Mouse (Mus musculus) cerebellum, adult 11 months (tissue): Measurements from ENCODE around the gene Trnau1ap.
A peak's percentile ranks its signal among the peaks of the same experiment; 100 is the strongest.
"Not testable (repeated sequence)": the region's sequence is repeated elsewhere in the genome, so short reads cannot be mapped to it uniquely, and the experiment has no call there.

Experiments used
- DNase-seq: peaks from one replicate; pipeline ENCODE4 v3.0.0; 2022

Trnau1ap gene

DNA sequence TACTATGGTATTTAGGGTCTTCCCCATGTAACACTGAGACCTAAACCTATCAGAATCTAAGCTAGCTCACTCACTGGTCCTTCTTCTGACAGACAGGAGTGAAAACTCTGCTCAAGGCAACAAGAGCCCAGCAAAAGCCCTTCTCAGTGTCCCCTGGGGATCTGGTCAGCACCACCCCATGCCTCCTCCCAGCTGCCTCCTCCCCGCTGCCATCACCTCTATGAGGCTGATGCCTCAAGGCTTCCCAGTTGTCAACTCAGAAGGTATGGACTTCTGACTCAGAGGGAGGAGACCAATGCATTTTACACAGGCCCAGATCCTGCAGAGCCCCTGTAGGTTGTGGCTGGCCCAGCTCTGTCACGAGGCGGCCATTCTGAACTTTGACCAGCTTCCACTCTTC lies 12.1 kb upstream of the Trnau1ap start:
- no peak for DNase-seq

DNA sequence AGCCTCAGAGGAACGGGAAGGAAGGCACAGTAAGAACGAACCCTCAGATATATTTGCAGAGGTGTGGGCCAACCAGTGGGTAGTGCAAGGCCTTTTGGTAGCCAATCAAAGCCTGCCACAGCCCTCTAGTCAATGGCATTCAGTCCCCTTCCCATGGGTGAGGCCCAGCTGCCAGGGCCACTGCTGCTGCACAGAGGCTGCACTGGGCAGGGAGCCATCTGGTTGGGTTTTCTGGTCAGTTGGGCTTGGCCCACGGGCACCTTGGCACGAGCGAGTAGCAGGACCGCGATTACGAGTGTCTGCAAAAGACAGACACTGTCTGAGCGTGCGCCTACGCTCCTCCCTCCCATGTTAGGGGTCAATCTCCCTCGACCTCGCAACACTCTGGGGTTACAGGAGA lies 9.6 kb upstream of the Trnau1ap start:
- no peak for DNase-seq

DNA sequence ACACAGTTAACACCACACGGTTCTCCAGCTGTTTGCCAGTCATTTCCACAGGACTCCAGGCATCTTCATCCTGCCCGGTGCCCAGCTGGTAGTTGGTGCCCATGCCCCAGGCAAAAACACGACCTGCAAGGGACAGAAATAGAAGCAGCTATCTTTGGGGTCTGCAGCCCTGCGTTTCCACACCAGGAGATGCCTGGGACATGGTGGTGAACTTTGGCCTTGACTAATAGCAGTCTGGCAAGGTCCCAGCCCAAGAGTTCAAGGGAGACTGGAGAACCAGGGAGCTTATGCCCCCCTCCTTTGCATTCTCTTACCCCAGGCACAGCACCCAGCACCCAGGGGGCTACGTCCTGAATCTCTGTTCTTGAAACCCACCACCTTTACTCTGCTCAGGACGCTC lies 3.5 kb upstream of the Trnau1ap start:
- DNase-seq: no peak

DNA sequence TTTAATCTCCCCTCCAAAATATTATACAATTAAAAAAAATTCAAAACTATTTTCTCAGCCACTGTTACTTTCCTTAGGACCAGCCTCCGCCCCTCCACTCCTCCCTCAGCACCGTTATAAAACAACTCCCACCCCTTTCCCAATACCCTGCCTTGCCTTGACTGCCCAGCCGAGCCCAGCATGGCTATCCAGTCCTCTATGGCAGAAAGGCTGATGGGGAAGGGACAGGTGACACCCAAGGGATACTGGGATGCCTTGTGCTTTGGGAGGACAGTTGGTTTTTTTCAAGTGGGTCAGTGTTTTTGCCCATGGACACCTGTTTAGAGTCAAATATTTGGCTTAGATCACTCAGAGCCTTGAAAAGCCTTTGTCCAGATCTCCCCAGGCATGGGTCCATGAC lies 2.6 kb upstream of the Trnau1ap start:
- DNase-seq: no peak

DNA sequence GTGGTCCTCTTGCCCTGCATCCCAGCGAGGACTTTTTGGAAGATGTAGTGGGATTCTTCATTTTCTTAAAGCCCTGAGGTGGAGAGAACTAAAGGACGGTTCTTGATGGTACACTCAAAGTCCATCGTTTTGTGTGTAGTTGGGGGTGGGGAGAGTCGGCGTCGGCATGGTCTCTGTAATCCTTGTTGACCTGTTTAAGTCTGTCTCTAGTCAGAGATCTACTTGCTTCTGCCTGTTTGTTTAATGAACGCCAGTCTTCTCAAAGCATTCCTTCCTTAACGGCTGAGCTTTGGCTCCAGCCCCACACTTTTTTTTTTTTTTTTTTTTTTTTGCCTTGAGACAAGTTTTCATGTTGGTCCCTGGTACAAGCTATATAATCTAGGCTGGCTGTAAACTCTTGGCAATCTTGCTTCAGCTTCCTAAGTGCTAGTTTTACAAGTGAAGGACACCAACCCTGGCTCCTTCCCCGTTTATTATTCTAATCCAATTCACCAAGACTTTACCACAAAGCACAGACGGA lies 557 bp upstream of the Trnau1ap start:
- no peak for DNase-seq

DNA sequence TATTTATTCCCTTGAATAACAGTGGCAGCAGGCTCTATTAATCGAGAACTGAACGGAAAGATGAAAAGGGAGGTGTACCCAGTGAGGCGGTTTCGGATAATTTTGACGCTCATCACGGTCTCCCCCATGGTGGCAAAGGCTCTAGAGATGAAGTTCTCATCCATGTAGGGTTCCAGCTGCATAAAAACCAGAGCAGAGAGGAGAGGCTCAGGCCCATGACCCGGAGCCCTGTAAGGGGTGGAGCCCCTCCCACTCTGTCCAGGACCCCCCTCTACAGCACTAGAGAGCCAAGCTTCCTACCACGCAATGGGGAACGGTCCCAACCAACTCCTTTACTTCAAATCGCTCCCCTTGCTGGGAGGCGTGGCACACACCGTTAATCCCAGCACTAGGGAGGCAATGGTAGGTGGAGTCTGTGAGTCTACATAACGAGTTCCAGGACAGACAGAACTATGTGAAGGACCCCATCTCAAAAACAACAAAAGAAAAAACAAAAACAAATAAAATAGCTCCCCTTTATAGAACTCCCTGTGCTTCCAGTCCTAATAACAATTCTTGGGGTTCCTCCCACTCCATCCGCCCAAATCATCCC lies 851 bp downstream of the Trnau1ap start:
- DNase-seq: no peak

DNA sequence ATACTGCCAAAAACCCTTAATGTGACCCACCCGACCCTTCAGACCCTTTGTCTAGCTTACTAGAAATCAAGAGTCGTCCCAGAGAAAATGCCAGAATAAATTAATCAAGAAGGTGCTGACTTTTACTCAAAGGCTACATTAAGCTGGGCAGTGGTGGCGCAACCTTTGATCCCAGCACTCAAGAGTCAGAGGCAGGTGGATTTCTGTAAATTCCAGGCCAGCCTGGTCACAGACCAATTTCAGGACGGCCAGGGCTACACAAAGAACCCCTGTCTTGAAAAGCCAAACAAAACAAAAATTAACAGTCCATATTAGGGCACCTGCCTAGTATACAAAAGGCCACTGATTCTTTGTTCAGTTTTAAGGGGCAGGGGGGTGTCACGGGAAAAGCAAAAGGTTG lies 2.9 kb downstream of the Trnau1ap start:
- DNase-seq: no peak

DNA sequence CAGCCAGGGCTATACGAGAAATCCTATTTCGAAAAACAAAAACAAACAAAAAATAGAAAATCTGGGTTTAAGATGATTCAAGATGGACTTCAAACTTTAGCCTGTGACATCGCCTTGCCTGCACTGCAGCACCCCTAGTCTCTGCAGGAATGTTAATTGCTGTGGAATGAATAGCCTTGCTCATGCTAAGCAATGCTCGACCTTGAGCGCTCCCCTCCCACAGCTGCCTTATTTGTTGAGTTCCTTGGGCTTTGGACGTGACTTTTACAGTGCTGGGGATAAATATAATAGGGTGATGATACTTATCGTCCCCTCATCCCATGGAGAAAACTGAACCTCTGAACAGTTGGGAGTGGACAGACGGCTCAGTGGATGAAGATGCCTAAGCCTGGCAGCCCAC lies 13.6 kb downstream of the Trnau1ap start:
- DNase-seq: no peak

DNA sequence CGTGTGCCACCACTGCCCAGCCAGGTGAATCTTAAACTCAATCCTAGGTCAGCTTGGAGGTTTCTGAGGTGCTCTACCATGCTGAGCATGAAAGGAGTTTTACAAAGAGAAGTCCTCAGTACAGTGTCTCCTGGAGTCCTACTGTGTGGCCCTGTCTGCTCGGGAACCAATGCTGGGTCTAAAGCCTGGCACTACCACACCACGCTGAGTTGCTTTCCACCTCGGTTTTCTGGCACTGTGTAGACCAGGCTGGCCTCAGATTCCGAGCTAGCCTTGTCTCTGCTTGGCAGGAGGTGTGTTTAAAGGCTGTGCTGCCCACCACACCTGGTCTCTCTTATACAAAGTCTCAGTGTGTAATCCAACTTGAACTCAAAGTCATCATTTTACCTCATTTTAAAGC lies 16.7 kb downstream of the Trnau1ap start:
- DNase-seq: no peak

DNA sequence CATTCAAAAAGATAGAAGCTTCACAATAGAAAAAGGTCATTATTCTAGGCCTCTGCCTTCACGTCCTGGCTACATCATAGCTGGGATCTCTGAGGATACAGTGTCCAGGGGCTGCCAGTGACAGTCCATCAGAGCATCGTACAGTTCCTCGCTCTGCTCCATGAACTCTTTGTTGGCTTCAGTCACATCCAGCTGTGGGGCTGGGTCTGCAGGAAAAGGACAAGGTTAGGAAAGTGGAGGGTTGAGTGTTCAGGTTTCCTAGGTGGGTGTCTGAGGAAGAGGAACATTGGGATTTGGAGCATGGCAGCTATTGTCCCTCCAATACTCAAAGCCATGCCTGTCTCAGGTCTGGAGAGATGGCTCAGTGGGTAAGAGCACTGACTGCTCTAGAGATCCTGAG lies 17.5 kb downstream of the Trnau1ap start:
- no peak for DNase-seq

DNA sequence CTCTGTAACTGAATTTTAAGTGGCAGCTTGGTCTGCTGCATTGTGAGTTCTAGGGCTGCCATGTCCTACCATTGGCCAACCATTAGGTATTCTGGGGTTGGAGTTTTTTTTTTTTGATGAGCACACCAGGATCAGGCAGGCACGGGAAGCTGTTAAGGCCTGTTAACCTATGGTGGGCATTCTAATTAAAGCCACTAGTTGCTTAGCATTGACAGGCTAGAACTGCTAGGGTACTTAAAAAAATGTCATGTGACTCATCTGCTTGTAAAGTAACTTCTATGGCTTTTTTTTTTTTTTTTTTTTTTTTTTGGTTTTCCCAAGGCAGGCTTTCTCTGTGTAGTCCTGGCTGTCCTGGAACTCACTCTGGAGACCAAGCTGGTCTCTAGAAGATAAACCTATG lies 18.1 kb downstream of the Trnau1ap start:
- DNase-seq: no peak

DNA sequence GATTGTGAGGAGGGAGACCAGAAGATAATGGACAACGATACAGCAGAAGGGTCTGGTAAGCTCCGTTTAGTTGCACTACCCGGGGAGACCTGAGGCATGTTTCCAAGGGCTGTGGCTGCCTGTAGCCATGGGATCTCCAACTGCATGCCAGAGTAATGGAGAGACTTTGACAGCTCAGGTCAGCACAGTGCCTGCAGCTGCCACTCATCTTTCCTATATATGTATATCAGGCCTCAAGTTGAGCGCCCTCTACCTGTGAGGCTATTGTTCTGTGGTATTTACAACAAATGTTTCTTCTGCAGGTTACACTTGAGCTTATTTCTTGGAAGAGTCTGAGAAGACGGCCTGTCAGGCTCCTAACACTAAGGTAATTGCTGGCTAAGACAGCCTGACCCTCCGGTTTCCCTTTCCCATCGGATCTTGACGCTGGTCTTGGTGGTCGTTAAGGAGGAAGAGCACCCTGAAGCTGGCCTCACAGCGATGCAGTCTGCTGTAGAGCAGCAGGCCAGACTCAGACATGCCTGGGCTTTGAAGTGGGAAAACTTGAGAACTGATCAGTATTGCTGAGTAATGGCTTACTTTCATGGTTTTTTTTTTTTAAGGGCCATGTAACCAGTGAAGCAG lies 19.4 kb downstream of the Trnau1ap start:
- DNase-seq: peak; percentile 22

DNA sequence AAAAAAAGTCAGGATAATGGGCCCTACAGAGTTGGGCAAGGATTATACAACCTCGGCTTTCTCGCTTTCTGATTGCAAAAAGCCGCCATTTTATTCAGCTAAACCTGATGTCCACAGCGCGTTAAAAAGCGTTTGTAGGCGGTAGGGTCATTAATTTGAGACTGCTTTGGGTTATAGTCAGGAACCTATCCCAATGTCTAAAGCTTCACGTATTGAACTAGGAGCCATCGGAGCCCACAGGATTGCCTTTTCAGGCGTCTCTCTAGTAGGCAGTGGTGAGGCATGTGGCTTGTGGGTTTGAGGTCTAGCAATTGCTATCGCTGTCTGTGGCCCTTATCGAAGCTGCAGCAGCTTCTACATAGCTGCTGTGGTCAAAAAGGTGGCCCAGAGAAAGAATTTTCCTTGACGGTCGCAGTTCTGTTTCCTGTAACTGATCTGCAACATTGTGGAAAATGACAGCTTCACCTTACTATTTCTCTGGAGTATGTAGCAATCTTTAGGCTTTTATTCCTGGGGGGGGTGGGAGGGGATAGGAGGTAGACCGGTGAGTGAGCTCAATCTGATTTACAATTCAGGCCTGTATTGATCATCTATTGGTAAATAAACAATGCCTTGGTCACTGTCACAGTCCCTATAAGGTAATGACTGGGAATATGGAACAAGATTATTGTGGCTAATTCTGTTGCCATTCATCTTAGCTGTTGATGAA lies 20.0 kb downstream of the Trnau1ap start:
- no peak for DNase-seq

DNA sequence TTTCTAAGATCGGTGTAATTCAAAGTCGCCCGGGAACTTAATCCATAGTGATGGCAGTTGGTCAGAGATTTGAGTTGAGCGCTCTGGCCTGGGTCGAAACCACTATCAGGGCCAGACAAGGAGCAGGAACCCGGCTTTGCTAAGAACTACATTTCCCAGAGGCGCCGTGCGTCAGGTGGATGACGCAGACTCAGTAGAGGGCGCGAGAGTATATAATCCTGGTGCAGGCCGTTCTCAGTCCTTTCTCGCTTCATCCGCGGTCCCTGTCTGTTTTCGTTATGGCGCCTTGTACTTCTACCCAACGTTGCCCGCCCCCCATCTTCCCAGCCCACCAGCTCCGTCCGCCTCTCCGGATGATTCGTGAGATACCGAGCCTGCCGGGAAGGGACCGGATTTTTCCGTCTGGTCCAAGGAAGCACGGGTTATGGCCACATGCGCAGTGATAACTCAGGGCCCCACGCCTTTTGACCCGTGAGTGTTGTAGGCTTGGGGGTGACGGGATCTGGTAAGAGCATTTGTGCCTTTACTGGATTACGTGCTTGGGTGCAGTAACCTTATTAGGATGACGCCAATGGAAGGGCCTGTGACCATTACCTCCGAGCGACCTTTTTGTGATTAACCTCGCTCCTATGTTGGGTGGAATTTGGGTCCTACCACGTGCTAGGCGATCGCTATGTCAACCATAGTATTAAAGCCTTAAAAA lies 20.8 kb downstream of the Trnau1ap start:
- peak; percentile 86 for DNase-seq

DNA sequence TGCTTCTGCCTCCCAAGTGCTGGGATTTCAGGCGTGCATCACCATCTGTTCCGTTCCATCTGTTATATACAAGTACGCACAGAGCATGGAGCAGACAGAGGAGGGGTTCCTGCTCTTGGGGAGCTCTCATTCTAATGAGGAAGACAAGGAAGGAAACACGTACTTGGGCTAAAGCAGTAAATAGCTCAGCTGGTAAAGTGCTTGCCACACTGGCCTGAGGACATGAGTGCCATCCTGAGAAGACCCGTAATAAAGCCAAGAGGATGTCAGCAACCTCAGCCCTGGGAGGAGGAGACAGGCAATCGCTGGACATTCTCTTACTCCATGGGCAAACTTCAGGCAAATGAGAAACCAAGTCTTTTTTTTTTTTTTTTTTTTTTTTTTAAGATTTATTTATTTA lies 23.3 kb downstream of the Trnau1ap start:
- no peak for DNase-seq

DNA sequence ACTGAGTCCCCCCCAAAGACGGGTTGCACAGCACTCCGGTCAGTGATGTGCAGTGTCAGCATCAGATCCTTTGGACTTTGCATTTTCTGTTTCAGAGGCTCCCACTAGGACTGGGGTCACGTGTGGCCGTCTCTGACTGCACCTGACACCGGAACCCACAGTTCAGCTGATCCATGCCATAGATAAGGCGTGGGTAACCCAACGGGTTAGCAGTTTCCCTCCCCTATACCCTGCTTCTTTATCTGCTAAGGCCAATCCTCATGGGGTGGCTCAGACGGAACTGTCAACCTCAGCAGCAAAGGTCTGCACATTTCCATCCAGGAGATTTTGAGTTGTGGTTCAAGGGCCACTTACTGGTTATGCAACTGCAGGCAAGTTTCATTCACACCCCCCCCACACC lies 24.1 kb downstream of the Trnau1ap start:
- no peak for DNase-seq

DNA sequence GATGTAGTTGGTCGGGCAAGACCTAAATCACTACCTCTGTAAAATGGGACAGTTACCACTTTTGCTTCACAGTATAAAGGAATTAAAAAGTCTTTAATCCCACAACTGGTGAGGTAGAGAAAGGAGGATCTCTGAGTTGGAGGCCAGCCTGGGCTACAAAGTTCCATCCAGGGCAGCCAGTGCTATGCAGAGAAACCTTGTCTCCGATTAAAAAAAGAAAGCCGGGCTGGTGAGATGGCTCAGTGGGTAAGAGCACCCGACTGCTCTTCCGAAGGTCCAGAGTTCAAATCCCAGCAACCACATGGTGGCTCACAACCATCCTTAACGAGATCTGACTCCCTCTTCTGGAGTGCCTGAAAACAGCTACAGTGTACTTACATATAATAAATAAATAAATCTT lies 25.9 kb downstream of the Trnau1ap start:
- not testable (repeated sequence) for DNase-seq

DNA sequence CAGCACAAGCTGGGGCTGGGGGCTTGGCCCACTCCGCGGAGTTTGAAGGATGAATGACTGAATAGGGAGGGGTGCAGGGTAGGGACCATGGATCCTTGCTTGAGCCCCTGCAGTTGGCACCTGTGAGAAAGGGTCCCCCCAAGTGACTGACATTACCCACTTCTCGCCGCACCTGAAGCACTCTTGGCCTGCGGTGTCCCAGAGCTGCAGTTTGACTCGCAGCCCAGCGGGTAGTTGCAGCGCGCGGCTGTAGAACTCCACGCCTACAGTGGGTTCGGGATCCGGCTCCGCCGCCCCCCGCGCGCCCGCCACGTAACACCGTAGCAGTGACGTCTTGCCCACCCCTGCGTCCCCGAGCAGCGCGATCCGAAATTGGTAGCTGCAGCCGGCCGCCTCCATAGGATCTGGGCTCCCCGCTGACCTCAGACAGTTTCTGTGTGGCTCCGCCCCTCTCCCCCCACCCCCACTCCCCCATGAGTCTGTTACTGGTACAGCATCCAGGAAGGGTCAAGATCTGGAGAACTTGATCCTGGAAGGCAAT lies 26.3 kb downstream of the Trnau1ap start, which contains the start of gene Rab42:
Rab42 (minus strand) TSS at position 447 of the 541 bp plus-strand sequence.
- DNase-seq: peak; percentile 32

DNA sequence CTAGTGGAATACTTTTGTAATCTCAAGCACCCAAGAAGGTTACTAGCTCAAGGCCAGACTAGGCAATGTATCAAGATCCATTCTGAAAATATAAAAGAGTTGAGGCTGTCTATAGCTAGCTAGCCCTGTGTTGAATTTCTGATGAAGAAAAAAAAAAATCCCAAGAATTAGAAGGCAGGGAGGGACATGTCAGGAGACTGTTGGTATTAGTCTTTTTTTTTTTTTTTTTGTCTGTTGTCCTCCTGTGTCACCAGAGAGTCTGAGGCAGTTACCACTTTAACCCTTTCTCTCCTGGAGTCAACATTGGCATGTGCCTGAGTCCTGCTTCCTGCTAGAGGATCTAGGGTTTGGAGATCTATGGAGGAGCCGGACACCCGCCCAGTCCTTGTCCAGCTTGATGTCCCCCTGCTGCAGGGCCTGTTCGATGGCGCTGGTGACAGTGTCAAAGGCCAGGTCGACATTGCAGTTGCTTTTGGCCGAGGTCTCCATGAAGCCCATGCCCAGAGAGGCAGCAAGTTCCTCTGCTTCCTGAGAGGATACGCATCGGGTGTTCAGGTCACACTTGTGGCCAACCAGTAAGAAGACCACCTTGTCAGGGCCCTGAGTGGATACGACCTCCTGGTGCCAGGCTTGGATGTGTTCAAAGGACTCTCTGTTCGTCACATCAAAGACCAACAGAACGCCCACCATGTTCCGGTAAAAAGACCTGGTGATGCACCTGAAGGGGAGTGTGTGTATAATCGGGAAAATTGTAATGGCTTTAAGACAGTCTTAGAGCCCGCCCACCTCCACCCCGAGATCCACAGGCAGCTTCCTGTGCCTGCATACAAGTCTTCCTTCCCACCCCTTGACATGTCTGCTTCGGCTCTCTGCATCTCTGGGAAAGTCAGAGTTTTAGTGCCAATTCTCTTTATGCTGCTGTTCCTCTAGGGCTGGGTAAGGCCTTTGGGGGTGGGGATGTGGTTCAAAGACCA lies 27.1 kb downstream of the Trnau1ap start:
- no peak for DNase-seq

DNA sequence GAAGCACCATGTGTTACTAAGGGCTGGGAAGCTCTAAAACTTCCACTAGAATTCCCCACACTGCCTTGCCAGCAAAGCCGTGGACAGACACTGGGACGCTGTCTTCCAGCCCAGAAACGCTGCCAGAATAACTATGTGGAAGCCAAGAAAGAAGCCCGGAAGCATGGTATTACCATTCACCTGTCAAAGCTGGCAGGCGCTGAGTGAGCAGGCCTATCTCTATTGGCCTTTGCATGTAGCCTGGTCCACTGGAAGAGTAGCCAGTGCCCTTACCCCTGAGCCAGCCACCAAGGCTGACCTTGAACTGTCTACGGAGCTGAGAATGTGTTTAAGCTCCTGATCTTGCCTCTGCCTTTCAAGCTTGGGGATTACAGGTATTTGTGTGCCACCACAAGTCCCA lies 27.9 kb downstream of the Trnau1ap start:
- DNase-seq: no peak

DNA sequence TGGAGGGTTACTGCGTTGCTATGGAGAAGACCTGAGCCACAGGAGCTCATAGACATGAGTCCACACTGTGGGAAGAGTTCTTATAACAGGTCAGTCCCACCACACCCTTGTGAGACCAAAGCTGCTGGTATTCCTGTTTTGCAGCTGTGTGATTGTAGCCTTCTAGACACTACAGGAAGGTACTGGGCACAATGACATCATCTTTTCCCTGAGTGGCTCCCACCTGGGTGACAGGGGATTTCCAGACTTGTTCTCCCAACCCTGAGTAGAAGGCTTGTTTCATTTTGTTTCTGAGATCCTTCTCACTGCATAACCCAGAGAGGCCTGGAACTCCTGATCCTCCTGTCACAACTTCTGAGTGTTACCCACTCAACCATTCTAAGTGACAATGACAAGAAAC lies 29.5 kb downstream of the Trnau1ap start:
- no peak for DNase-seq
